Mouse (Mus musculus) Patski (cell line): ENCODE data around the gene Mon2. TPM values are rescaled to one million over a fixed set of nuclear protein-coding genes. Genes with fewer than 3 reads are reported as not detected.

Experiments used
- ATAC-seq: fragments of 100-300 bp; one replicate; pipeline ENCODE4 v1.8.0; 2021
- CTCF ChIA-PET: fragments of 350-600 bp; sonication (Branson Sonifier 250); formaldehyde crosslinking; loops from one replicate; lab custom pipeline; 2022; ENCODE audit warnings: inconsistent platforms; lab: Charles Lee
- POLR2A ChIA-PET: fragments of 350-600 bp; sonication (Branson Sonifier 250); formaldehyde crosslinking; loops from one replicate; lab custom pipeline; 2022; ENCODE audit warnings: antibody characterized with exemption, inconsistent platforms; lab: Charles Lee
- DNase-seq: peaks from one replicate; pipeline ENCODE4 v3.0.0-alpha.2; 2011; ENCODE audit warnings: low read depth, low spot score
- H3K27me3 ChIP-seq: fragments of 371-371 bp; one replicate; pipeline ENCODE4 v1.5.1; 2021
- CTCF ChIP-seq: fragments of 100-300 bp; IDR thresholded peaks from one replicate; pipeline ENCODE4 v1.5.1; 2021
- in situ Hi-C: fragments of 300-500 bp; cut with MboI; formaldehyde crosslinking; loops from 3 replicates; pipeline ENCODE4 v1.11.1; 2018; ENCODE audit warnings: low pct_unique_long_range_greater_than_20kb, mixed read lengths
- polyA plus RNA-seq: library from polyadenylated mRNA; unstranded; gene quantifications from one replicate; pipeline ENCODE4 v1.2.3, GENCODE M21; 2021

Gene Mon2
- polyA plus RNA-seq, 1 experiment from 2014 or later = 66.9 TPM

DNA sequence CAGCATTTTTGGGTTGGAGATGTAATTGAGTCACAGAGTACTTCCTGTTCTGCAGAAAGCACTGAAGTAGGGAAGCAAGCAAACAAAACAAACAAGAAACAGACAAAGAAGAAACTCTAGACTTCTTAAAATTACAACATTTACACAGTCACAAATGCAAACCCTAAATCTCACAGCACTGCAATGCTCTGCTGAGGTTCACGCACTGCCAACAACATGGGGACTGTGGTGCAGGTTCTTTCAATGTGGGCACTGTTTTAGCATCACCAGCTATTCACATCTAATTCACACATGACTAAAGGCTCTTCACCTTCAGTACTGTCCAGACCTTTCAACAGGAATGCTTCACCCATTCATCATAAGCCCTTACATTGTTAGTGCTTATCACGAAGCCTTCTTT is 13.3 kb downstream of the Mon2 start:
- TF ChIP-seq CTCF = no peak
- in situ Hi-C loops = no loop called here
- no peaks in the 10 kb centered on the region for H3K27me3 ChIP-seq
- DNase-seq (no peak), ATAC-seq (no peak)
- ChIA-PET POLR2A (interaction anchor here (1.1 kb wide), 1 partner anchor 9 kb away, joined by 6 read pairs; no protein-coding TSS in a partner anchor), CTCF (interaction anchor here (1.3 kb wide), 1 partner anchor 11 kb away, joined by 4 read pairs; no protein-coding TSS in a partner anchor)

GRCm38 (mm10) chr10:123060831-123061230 is 15.5 kb downstream of the Mon2 start:
- no peak for DNase-seq

GRCm38 (mm10) chr10:123057082-123057481 is 19.2 kb downstream of the Mon2 start:
- ATAC-seq (no peak), DNase-seq (no peak)
- ChIA-PET CTCF (interaction anchor here (1.1 kb wide), 1 partner anchor 11 kb away, joined by 3 read pairs; no protein-coding TSS in a partner anchor), POLR2A (interaction anchor here (0.6 kb wide), 1 partner anchor 252 kb away, joined by 6 read pairs; no protein-coding TSS in a partner anchor)
- in situ Hi-C loops = loop anchor here (5.0 kb wide), 1 partner anchor 35 kb away; no protein-coding TSS in a partner anchor
- TF ChIP-seq CTCF = peak; percentile 59
- no peaks in the 10 kb centered on the region for H3K27me3 ChIP-seq

More at GRCm38 (mm10) chr10:123060831-123061230, 15.5 kb downstream of the Mon2 start:
- no peaks in the 10 kb centered on the region for H3K27me3 ChIP-seq
- POLR2A ChIA-PET = no interaction called here
- TF ChIP-seq CTCF = no peak
- CTCF ChIA-PET = interaction anchor here (1.2 kb wide), 1 partner anchor 31 kb away, joined by 4 read pairs; no protein-coding TSS in a partner anchor
- in situ Hi-C loops = no loop called here
- no peak for ATAC-seq

- no peak for DNase-seq
- ChIA-PET POLR2A (no interaction called here), CTCF (interaction anchor here (1.1 to 1.4 kb wide), 2 partner anchors 11 to 37 kb away, joined by 3 read pairs; no protein-coding TSS in a partner anchor)
- H3K27me3 ChIP-seq = no peaks in the 10 kb centered on the region
- in situ Hi-C loops = loop anchor here (5.0 kb wide), 1 partner anchor 36 kb away; no protein-coding TSS in a partner anchor
- no peak for ATAC-seq
- TF ChIP-seq CTCF = no peak
Observed at GRCm38 (mm10) chr10:123056463-123056862, 19.8 kb downstream of the Mon2 start.

GRCm38 (mm10) chr10:123055205-123056000 is 20.9 kb downstream of the Mon2 start:
- ChIA-PET POLR2A (no interaction called here), CTCF (interaction anchor here (0.6 to 1.6 kb wide), 3 partner anchors 17 to 38 kb away, joined by 3 to 4 read pairs (median 3); no protein-coding TSS in a partner anchor)
- no peak for TF ChIP-seq CTCF
- no peaks in the 10 kb centered on the region for H3K27me3 ChIP-seq
- in situ Hi-C loops = loop anchor here (5.0 kb wide), 1 partner anchor 37 kb away; no protein-coding TSS in a partner anchor
- no peak for ATAC-seq
- no peak for DNase-seq

DNA sequence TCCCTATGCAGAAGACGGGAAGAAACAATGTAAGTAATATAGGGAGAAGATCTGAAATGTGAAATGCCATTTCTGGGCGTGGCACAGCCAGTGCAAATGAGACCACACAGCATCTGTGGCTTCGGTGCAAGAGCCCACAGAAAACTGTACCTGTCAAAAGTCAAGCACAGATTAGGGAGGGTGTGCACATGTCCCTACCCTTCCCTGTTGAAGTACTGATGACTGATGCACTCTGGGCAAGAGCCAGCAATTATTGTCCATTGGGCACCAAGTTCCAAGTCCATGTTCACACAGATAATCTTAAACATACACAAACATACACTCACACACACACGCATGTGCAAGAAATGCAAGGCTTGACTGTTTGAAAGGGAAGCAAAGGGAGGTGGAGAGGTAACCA is 22.7 kb downstream of the Mon2 start:
- TF ChIP-seq CTCF = no peak
- POLR2A ChIA-PET = no interaction called here
- DNase-seq = no peak
- H3K27me3 ChIP-seq = no peaks in the 10 kb centered on the region
- in situ Hi-C loops = no loop called here
- no peak for ATAC-seq
- CTCF ChIA-PET = interaction anchor here (1.0 kb wide), 1 partner anchor 30 kb away, joined by 3 read pairs; no protein-coding TSS in a partner anchor

DNA sequence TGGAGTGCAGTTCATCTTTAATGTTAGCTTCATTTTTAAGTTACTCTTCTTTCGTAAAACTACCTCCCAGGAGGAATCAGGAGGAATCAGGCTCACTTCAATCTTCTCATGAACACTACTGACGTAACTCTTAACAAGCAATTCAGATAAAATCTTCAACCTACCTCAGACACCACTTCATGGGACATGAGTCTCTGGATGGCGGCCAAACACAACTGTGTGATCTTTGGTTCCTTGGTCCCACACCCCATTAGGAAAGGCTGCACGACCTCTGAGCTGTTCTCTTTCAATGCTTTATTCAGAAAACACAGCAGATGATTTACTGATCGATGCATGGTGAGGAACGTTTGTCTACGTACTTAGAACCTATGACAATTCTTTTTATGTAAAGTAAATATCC is 24.3 kb downstream of the Mon2 start:
- ATAC-seq (no peak), DNase-seq (no peak)
- TF ChIP-seq CTCF = no peak
- POLR2A ChIA-PET = no interaction called here
- in situ Hi-C loops = no loop called here
- CTCF ChIA-PET = interaction anchor here (1.4 kb wide), 1 partner anchor 11 kb away, joined by 4 read pairs; no protein-coding TSS in a partner anchor
- H3K27me3 ChIP-seq = no peaks in the 10 kb centered on the region

DNA sequence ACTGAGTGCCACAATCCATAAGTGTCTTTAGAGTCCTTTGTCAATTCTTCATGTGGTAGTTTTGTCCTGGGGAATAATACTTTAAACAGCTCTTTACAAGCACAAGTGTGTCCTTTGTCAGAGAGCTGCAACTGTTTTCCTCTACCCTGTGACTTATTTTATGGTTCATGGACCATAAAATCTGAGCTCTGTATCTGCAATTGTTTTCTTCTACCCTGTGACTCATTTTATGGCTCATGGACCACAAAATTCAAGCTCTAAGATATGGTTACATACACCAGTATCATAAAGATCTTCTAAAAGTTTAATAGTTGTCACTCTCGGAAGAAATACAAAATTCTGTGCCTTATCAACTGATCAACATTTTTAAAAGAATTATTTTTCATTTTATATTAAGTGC is 27.6 kb downstream of the Mon2 start:
- ATAC-seq = peak; percentile 94

DNA sequence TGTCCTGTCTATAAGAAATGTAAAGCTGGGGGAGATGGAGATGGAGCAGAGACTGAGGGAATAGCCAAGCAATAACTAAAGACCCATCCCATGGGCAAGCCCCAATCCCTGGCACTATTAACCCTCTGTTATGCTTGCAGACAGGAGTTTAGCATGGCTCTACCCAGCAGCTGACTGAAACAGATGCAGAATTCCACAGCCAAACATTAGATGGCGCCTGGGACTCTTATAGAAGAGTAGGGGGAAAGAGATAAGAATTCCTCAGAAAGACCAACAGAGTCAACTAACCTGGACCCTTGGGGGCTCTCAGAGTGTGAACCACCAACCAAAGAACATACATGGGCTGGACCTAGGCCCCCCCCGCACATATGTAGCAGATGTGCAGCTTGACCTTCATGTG is 36.4 kb downstream of the Mon2 start:
- TF ChIP-seq CTCF = no peak
- no peaks in the 10 kb centered on the region for H3K27me3 ChIP-seq
- no peak for DNase-seq
- ATAC-seq = no peak
- ChIA-PET CTCF (interaction anchor here (0.8 to 1.5 kb wide), 2 partner anchors 9 to 236 kb away, joined by 3 read pairs; no protein-coding TSS in a partner anchor), POLR2A (no interaction called here)
- in situ Hi-C loops = loop anchor here (10.0 kb wide), 1 partner anchor 55 kb away; no protein-coding TSS in a partner anchor

More for the DNA sequence above, 27.6 kb downstream of the Mon2 start:
- H3K27me3 ChIP-seq = no peaks in the 10 kb centered on the region
- no peak for TF ChIP-seq CTCF
- POLR2A ChIA-PET = interaction anchor here (1.2 kb wide), 1 partner anchor 27 kb away, joined by 4 read pairs; the partner anchor contains the start of gene Mon2
- CTCF ChIA-PET = interaction anchor here (0.8 to 1.3 kb wide), 4 partner anchors 9 to 245 kb away, joined by 3 to 4 read pairs (median 3); no protein-coding TSS in a partner anchor
- in situ Hi-C loops = no loop called here
- peak; percentile 58 for DNase-seq

GRCm38 (mm10) chr10:123032078-123032646 is 44.1 kb downstream of the Mon2 start:
- DNase-seq (no peak), ATAC-seq (no peak)
- in situ Hi-C loops = loop anchor here (10.0 kb wide), 1 partner anchor 63 kb away; no protein-coding TSS in a partner anchor
- POLR2A ChIA-PET = no interaction called here
- no peaks in the 10 kb centered on the region for H3K27me3 ChIP-seq
- TF ChIP-seq CTCF = no peak
- CTCF ChIA-PET = interaction anchor here (0.7 to 1.2 kb wide), 2 partner anchors 9 to 60 kb away, joined by 3 read pairs; no protein-coding TSS in a partner anchor
